Mouse (Mus musculus): ENCODE results near the gene Uroc1. TPM values are rescaled to one million over a fixed set of nuclear protein-coding genes. Genes with fewer than 3 reads are reported as not detected.
A peak's percentile ranks its signal among the peaks of the same experiment; 100 is the strongest.

Uroc1 gene
- total RNA-seq, 2 experiments from 2014 or later, result not detected

DNA sequence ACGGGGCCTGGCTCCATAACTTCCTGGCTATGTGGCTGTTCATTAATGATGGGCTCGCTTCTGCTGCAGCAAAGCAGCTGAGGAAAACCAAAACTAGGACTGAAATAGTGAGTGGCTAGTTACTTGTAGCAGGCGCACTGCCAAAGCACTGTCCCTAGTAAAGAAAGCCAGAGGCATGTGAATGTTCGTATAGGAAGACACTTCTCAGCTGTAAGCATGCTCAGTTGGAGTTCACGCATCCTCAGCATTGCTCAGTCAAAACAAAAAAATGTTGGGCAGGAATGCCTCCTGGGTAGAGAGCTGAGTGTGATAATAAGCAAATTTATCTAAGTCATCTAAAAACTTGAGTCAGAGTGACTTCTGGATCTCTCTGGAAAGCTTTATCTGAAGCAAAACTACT lies 25.1 kb downstream of the Uroc1 start:
- no peak for DNase-seq

DNA sequence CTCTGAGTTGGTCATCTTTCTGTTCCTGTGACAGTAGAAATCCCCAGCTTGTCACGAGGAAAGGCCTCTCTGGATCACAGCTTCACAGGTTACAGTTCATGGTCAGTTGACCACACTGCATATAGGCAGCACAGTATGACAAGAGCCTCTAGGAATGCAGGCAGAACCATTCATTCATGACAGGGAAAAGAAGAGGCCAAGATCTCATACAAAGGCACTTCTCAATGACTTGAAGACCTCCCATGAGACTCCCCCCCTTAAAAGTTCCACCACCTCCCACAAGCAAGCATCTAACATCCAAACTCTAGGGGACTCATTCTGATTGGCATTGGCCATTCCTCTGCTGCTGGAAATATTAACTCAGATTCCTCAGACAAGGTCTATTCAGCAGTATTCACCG lies 26.4 kb downstream of the Uroc1 start:
- DNase-seq, result no peak

DNA sequence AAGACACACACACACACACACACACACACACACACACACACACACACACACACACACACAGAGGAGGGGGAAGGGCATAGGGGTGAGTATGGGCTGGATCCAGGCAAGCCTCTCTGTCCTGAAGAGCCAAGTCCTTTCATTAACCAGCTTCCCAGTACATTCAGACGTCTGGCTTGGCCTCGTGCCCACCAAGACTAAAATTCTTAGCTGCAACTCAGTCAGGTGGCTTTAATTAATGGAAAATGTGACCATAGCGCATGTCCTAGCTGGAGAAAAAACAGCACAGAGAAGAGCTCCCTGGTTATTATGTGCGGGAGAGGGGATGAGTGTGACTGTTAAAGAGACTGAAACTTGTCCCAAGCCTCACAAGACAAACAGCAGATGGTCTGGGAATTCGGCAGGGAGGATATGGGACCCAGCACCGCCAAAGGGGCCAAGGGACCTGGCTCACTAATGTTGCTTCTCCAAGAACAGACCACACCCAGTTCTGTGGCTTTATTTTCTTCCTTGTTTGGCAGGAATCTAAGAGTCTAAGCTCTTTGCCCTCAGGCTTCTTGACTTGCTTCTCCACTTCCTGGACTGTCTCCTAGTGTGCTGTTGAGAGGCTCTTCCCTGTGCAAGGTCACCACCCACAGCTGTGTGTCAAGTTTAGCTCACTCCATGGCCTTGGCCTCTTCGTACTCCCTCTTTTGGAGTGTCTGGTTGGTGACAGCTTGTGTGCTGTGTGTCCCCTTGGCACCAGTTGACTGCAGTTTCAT lies 27.1 kb downstream of the Uroc1 start:
- DNase-seq, result peak; percentile 77 to 84

DNA sequence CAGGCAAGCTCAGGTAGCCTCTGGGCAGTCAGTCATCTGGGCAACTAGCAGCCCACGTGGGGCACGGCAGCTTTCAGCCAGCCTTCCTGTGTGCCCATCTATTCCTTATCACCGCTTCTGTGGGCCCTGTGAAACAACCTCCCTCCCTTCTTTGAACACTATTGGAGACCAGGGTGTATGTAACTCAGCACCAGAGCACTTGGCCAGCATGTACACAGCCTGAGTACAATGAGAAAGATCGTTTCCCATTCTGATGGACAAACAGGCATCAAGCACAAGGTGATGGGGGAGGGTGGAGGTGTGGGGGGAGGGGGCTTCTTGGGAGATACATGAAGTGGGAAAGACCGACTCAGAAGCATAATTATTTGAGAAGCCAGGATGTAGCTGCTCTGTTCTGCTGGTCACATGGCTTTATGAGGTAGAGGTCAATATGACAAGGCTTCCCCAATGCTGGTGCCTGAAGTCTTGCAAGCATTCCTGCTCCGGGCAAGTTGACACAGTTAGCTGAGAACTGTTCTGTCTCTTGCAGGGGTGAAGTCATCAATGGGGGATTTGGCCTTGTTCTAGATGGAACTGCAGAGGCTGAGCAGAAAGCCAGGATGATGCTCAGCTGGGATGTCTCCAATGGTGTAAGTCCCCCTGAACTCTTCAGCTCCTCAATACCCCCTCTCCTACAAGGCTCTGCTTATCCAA lies 28.0 kb downstream of the Uroc1 start:
- DNase-seq, result no peak

DNA sequence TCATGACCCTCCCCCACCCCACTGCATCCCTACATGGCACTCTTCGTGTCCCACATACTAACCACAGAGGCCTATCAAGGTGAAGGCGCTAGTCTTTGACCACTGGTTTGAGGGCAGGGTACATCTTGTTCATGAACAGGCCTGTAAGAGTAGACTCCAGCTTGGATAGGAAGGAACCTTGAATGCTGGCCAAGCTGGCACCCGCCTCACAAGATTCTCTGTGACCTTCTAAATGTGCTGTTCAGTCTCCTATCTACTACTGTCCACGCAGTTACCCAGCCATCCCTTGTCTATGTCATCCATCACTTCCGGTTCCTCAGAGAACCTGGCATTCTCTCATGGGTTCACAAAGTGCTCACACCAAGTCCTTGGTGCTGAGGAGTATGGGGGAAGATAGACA lies 30.2 kb downstream of the Uroc1 start:
- no peak for DNase-seq

DNA sequence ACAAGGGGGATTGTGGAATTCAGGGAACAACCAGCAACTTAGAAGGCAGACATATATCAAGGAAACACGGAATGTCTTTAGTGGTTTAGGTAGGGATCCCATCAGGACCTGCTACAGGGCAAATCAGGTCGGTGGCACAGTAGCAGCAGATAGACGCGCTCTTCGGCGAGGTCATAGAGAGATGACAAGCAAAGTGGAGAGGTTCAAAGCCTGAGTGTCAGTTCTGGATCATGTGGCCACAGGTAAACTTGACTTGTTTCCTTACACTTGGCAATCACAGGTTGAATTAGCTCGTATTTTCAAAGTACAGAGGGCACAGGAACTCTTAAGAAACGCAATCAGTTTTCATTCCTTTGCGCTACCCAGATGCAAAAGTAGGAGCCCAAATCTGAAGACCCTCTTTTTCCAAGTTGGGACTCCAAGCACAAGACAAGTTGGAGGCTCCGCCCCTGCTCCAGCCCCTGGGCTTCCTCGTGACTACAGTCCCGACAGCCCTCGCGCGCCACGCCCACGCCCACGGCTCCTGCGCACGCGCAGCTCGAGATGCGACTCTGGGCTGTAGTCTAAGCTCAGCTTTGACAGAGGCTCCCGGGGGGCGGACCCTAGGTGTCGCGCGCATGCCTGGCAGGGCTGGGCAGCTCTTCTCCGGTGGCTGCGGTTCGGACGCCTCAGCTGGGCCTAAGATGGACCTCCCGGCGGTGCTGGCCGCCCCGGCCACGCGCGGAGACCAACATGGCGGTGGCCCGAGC lies 36.1 kb downstream of the Uroc1 start, which contains the start of gene Zxdc:
Gene Zxdc (plus strand): TSS at position 517 of the 749 bp plus-strand sequence.
- DNase-seq, result peak; percentile 100

DNA sequence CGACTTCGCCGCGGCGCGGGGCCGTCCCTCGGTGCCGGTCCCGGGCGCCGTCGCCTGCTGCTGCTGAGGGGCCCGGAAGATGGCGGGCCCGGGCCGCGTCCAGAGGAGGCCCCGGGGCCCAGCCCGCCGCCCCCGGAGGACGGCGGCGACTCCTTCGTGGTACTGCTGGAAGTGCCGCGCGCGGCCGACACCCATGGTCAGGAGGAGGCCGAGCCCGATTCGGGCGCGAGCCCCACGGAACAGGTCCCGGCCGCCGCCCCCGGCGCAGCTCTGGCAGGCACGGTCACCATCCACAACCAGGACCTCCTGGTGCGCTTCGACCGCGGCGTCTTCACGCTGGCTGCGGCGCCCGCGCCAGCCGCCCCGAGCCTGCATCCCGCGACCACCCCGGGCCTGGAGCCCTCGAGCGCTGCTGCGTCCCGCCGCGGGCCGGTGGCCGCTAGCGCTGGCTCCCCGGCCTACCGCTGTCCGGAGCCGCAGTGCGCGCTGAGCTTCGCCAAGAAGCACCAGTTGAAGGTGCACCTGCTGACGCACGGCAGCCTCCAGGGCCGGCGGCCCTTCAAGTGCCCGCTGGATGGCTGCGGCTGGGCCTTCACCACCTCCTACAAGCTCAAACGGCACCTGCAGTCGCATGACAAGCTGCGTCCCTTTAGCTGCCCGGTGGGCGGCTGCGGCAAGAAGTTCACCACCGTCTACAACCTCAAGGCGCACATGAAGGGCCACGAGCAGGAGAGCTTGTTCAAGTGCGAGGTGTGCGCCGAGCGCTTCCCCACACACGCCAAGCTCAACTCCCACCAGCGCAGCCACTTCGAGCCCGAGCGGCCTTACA lies 36.9 kb downstream of the Uroc1 start:
- DNase-seq, result peak in 1 of 2 experiments; percentile 38

DNA sequence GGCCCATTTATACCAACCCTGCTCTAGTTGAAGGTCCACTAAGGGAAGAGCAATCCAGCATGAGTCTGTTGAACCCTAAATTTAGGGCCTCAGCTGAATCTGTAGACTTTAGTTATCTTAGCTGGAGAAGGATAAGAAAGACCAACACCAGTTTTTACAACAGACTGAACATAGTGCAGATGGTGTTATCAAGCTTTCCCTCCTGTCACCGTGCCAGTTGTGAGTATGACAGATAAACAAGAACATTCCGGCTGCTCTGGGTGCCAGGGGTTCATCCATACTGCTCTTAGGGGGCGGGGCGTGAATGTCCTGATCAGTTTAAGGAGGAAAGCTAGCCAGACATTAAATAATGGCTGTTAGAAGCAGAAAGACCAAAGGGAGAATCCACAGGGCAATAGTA lies 41.6 kb downstream of the Uroc1 start:
- DNase-seq, result peak in 1 of 2 experiments; percentile 19

DNA sequence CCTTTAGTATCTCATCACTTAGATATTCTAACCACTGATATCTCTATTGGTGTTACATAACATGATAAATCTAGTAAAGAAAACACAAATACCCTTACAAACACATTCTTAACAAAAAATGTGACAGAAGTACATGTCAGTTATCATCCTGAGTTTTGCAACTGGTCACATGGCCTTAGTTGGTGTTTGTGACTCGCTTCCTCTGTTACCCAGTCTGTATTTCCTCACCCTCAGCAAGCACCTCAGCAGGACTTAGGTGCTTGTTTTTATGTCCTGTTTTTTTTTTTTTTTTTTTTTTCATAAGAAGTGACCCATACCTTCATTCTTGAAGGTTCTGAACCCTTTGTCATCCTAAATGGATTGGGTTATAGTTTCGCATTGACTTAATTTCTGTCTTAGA lies 44.6 kb downstream of the Uroc1 start:
- DNase-seq, result no peak

DNA sequence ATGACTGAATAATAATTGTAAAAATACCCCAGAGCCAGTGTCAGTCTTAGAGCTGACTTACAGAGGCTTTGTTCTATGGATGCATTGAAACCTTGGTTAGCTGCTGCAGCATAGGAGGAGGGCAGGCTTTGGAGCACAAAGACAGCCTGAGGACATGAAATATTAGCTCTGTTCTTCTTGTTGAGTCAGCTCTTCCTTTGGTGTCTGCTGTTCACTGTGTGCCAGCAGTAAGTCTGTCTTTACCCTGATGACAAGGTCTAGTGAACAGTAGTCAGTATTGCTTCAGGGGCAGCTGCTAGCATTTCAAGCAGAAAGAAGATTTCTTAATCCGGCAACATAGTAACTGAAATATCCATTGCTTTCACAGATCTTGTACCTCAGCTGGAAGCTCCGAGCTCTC lies 48.4 kb downstream of the Uroc1 start:
- DNase-seq, result no peak

DNA sequence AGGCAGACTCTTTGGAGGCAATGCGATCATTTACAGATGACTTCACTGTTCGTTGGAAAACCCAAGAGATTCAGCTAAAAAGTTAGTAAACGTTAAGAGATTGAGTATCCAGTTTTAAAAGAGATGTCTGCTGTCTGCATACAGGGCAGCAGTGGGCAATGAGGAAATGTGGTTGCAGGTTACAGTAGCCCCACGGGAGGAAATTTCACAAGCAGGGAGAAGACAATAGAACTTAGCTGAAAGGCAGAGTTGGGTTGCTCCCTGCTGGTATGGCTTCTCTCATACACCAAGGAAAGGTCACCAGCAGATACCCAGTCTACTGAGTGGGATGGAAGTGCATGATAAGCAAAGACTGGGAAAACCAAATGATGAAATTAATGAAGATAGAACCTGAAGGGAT lies 57.5 kb downstream of the Uroc1 start:
- no peak for DNase-seq

DNA sequence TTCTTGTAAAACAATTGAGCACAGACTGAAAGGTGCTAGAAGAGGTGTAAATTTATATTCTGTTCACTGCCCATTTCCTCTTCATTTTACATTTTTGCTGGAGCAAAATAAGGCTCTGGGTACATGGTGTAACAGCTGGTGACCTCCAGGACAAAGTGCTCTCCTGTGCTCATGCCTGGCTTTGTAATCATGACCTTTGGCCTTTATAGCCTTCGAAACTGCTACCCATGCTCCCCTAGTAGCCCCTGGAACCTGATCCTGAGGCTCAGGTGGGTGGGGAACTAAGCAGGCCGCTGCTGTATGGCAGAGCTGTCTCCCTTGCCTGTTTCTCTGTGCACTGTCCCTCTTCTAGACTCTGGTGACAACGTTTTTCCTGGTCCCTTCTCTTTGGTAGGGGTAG lies 60.9 kb downstream of the Uroc1 start:
- DNase-seq, result no peak

DNA sequence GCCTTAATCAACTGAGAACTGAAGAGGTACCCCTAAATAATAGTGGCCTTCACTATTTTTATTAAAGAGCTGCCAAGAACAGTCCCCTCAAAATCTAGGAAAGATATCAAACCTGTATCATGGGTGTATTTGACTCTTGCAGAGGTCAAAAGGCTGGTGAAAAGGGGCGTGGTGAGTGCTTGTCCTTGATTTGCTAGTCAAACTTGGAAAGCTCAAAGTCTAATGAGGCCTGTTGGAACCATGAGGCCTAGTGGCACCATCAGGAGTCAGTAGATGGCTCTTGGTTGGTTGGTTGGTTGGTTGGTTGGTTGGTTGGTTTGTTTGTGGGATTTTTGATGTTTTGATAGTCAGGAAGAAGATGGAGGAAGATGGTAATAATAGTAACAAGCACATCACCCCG lies 62.7 kb downstream of the Uroc1 start:
- no peak for DNase-seq

DNA sequence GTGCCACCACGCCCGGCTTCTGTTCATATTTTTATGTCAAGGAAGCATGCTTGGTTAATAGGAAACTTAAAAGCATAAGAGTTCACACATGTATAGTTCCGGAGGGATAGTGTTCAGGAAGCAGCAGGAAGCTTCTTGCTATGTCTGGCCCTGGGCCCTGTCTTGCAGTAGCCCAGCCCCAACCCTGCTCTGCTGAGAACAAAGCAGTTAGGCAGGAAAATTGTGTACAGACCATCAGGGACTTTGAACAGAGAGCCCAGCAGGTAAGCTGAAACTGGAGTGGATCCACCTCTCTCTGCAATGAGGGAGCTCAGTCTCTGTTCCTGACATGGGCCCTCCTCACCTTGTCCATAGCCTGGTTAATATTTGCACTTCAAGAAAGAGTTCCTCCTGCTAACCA lies 64.2 kb downstream of the Uroc1 start:
- DNase-seq, result no peak

DNA sequence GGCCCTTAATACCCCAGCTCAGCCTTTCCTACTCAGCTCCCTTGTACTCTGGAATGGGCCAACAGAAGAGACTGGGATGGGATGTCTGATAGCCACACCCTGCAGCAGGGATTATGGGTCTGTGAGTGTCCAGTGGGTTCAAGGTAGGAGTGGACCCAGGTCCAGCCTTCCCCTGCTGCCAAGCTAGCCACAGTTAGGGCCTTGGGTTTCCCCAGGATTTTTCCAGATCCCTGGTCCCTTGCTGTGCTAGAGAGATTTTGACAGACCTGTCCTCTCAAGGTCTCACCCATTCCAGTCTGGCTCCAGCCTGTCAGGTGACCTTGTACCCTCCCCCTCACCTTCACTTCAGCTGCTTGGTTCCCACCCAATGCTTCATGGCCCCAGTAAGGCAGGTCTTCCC lies 75.5 kb downstream of the Uroc1 start:
- no peak for DNase-seq

DNA sequence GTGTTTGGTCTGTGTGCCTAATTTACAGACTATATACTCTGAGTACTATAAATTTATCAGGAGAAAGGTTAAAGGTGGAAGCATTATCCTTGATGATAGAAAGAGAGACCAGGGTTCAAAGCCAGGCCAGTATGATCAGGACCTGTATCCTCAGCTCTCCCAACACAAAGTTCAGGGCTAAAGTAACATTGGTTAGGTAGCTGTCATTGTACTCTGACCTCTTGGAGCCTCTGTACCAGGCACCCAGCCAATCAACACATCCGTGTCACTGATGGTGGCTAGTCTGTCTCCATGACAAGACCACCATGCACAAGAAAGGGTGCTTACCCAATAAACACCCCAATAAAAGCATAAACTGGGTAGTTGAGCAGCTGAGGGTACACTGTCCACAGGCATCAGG lies 77.9 kb downstream of the Uroc1 start:
- DNase-seq, result no peak

DNA sequence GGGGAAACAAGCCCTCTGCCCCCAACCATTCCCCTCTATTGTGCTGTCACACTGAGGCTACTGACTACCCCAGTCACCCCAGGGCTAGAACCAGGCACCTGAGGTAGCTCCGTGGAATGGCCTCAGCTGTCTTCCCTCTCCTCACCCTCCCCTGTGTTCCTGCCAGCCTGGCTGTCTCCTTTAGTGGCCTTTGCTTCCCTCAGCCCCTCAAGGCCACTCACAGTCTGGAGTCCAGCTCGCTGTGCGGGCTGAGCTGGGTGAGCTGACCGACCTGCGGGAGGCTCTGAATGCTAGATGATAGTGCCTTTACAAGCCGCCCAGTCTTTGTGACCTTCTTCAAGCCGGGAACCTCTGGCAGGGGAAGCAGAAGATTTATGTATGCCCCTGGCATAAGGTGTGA lies 78.8 kb downstream of the Uroc1 start:
- DNase-seq, result no peak

Other genes starting within 250 kb of the Uroc1 start
- not detected for gene Vmn1r50, start 231.9 kb upstream of the Uroc1 start, total RNA-seq (2021)
- not detected for gene Vmn1r51, start 210.7 kb upstream of the Uroc1 start, total RNA-seq (2021)
- gene Vmn1r52, start 158.5 kb upstream of the Uroc1 start, total RNA-seq (2021), result not detected
- not detected for gene V1ra8, start 130.5 kb upstream of the Uroc1 start, total RNA-seq (2021)
- gene Vmn1r53, start 108.8 kb upstream of the Uroc1 start, total RNA-seq (2021), result not detected
- gene Vmn1r54, start 87.0 kb upstream of the Uroc1 start, total RNA-seq (2021), result not detected
- gene BC048671, start 32.1 kb upstream of the Uroc1 start, total RNA-seq (2021), result not detected
- not detected for gene Chst13, start 8.1 kb upstream of the Uroc1 start, total RNA-seq (2021)
- 10 to 100 TPM; 14.0 to 14.3 TPM for gene Zxdc, start 36.2 kb downstream of the Uroc1 start, total RNA-seq (2021)
- gene Cfap100, start 95.5 kb downstream of the Uroc1 start, total RNA-seq (2021), result under 1 TPM; 0.15 to 0.28 TPM
- gene Klf15, start 129.3 kb downstream of the Uroc1 start, total RNA-seq (2021), result 10 to 100 TPM; 70.9 to 89.8 TPM
- 1 to 10 TPM; 1.7 to 4.9 TPM for gene Aldh1l1, start 153.1 kb downstream of the Uroc1 start, total RNA-seq (2021)